Mouse (Mus musculus) heart, embryonic 13.5 days (tissue): ENCODE measurements around the gene Cfdp1. TPM values are rescaled to one million over a fixed set of nuclear protein-coding genes. Genes with fewer than 3 reads are reported as not detected.
A peak's percentile ranks its signal among the peaks of the same experiment; 100 is the strongest.

Experiments
- ATAC-seq: fragments of 200-750 bp; cut with Nextera tagmentation; 2 replicates; pipeline ENCODE4 v1.8.0; 2017; ENCODE audit warnings: moderate TSS enrichment; ENCODE audit not compliant: insufficient number of reproducible peaks, low FRiP score, low TSS enrichment; ENCODE audit errors: extremely low read depth
- H3K27ac ChIP-seq: fragments of 300-500 bp; sonication (generic); replicated peaks from 2 replicates; pipeline ENCODE4 v1.5.1; 2015; ENCODE audit warnings: moderate library complexity, mild to moderate bottlenecking, inconsistent platforms
- H3K27me3 ChIP-seq: fragments of 300-500 bp; sonication (generic); replicated peaks from 2 replicates; pipeline ENCODE4 v1.6.1; 2015; ENCODE audit warnings: mild to moderate bottlenecking, inconsistent platforms
- H3K36me3 ChIP-seq: fragments of 300-500 bp; sonication (generic); 2 replicates; pipeline ENCODE4 v1.6.1; 2015; ENCODE audit warnings: mild to moderate bottlenecking, inconsistent platforms
- H3K4me1 ChIP-seq: fragments of 300-500 bp; sonication (generic); 2 replicates; pipeline ENCODE4 v1.6.1; 2015; ENCODE audit warnings: inconsistent platforms
- H3K4me2 ChIP-seq: fragments of 300-500 bp; sonication (generic); 2 replicates; pipeline ENCODE4 v1.6.1; 2015; ENCODE audit warnings: inconsistent platforms, mild to moderate bottlenecking, moderate library complexity
- H3K4me3 ChIP-seq: fragments of 300-500 bp; sonication (generic); 2 replicates; pipeline ENCODE4 v1.5.1; 2015; ENCODE audit warnings: moderate library complexity, mild to moderate bottlenecking, inconsistent platforms
- H3K9ac ChIP-seq: fragments of 300-500 bp; sonication (generic); 2 replicates; pipeline ENCODE4 v1.6.1; 2015; ENCODE audit warnings: inconsistent platforms, mild to moderate bottlenecking, moderate library complexity
- H3K9me3 ChIP-seq: fragments of 300-500 bp; sonication (generic); 2 replicates; pipeline ENCODE4 v1.6.1; 2016; ENCODE audit warnings: inconsistent platforms
- WGBS: fragments of 180-500 bp; shearing (Covaris S2); methylation state at CpG from one replicate; pipeline ENCODE4 v1.1.7; 2015; ENCODE audit warnings: mixed read lengths; 5-methylcytosine and 5-hydroxymethylcytosine counted together
- polyA plus RNA-seq: library from polyadenylated mRNA; unstranded; fragments of >200 nt; fragmentation: Nextera tagmentation; extraction: Ambion mirVana; gene quantifications from 2 replicates; pipeline ENCODE4 v1.2.1, GENCODE M21; 2015

The Cfdp1 gene
- polyA plus RNA-seq, 1 experiment from 2014 or later = 132 TPM

DNA sequence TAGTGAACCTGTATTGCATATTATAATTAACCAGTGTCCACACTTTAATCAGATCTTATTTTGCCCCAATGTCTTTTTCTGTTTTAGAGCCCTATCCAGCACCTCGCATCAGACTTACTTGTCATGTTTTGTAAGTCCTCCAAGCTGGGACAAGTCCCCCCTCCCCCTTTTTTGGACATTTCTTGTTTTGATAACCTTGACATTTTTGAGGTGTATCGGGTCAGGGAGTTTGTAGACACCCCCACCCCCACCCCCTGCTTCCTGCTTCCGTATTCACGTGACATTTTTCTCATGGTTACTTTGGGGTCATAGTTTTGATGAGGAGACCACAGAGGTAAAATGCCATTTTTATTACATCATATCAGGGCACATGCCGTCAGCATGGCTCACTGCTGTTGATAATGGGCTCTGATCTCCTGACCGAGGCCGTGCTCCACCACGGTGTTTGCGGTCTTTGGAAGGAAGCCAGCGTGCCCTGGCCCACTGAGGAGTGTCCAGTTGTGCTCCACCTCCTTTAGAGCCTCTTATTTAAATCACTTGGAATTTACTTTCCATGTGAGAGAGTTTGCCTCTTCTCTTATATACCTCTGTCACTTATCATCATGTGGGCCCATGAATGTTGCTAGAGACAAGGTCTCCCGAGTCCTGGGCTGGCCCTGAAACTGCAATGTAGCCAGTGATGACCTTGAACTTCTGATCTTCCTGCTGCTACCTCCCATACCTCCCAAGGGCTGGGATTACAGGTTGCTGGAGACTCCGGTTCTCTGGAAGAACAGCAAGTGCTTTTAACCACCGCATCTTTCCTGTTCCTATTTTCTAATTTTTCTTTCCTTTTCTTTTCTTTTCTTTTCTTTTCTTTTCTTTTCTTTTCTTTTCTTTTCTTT, 107.3 kb downstream of the Cfdp1 start:
- H3K9me3 ChIP-seq = no peaks in the 10 kb centered on the region
- 28% methylated on average over 13 of the region's 13 CpGs for WGBS

DNA sequence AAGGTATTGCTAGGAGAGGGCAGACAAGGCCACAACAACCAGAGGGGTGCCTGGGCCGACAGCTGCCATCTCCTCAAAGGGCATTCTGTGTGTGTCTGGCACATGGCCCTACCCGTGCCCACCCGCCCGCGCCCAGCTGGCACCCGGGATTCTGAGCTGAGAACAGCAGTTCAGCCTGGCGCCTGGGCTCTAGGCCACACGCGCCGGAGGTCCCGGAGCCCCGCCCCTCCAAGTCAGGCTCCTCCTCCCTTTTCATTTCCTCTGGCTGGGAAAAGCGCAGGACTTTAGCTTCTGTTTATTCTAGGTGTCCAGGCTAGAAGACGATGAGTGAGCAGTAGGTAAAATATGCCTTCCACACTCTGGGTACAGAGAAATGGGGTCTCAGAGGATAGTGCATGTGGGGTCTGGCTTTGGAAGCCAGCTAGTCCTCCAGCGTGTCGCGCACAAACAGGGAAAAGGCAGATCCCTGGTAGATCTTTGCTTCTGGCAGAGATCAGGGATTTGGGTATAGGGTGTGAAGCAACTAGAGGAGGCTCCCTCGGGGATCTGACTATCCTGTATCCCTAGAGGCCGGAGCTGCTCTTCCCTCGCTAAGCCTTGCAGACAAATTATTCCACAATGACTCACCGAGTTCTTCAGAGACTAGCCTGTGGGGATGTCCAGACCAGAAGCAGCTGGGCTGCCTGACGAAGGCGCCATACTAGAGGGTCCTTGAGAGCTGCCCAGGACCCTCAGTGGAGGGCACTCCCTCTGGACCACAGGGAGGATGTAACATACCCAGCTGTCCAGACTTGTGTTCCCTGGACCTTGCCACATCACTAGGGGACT, 108.3 kb downstream of the Cfdp1 start:
- WGBS = 3% methylated on average over 23 of the region's 23 CpGs
- Histone ChIP-seq H3K36me3 (no peaks in the 10 kb centered on the region), H3K4me1 (peaks cover 62% of the 10 kb centered on the region), H3K9ac (peak overlapping the region; percentile 76), H3K27me3 (no peaks in the 10 kb centered on the region), H3K27ac (peak overlapping the region; percentile 89), H3K9me3 (no peaks in the 10 kb centered on the region), H3K4me3 (peak overlapping the region; percentile 44), H3K4me2 (peak overlapping the region; percentile 71)
- ATAC-seq = no peak

More for the DNA sequence above, 107.3 kb downstream of the Cfdp1 start:
- peak overlapping the region; percentile 89 for H3K27ac ChIP-seq
- H3K4me1 ChIP-seq = peaks cover 52% of the 10 kb centered on the region
- no peaks in the 10 kb centered on the region for H3K36me3 ChIP-seq
- no peak overlapping the region for H3K4me3 ChIP-seq
- H3K27me3 ChIP-seq = no peaks in the 10 kb centered on the region
- no peak overlapping the region for H3K9ac ChIP-seq
- ATAC-seq = no peak
- H3K4me2 ChIP-seq = peak overlapping the region; percentile 71

GRCm38 (mm10) chr8:111745086-111745485, 109.0 kb downstream of the Cfdp1 start:
- Histone ChIP-seq H3K27ac (peak overlapping the region; percentile 89), H3K4me3 (0 out of 2 replicates have a peak overlapping the region, but pooled peaks have one; percentile 44), H3K9ac (peak overlapping the region; percentile 76), H3K4me1 (peaks cover 70% of the 10 kb centered on the region), H3K27me3 (no peaks in the 10 kb centered on the region), H3K4me2 (peak overlapping the region; percentile 71), H3K9me3 (no peaks in the 10 kb centered on the region), H3K36me3 (no peaks in the 10 kb centered on the region)
- 63% methylated on average over 5 of the region's 5 CpGs for whole genome bisulfite sequencing
- no peak for ATAC-seq

DNA sequence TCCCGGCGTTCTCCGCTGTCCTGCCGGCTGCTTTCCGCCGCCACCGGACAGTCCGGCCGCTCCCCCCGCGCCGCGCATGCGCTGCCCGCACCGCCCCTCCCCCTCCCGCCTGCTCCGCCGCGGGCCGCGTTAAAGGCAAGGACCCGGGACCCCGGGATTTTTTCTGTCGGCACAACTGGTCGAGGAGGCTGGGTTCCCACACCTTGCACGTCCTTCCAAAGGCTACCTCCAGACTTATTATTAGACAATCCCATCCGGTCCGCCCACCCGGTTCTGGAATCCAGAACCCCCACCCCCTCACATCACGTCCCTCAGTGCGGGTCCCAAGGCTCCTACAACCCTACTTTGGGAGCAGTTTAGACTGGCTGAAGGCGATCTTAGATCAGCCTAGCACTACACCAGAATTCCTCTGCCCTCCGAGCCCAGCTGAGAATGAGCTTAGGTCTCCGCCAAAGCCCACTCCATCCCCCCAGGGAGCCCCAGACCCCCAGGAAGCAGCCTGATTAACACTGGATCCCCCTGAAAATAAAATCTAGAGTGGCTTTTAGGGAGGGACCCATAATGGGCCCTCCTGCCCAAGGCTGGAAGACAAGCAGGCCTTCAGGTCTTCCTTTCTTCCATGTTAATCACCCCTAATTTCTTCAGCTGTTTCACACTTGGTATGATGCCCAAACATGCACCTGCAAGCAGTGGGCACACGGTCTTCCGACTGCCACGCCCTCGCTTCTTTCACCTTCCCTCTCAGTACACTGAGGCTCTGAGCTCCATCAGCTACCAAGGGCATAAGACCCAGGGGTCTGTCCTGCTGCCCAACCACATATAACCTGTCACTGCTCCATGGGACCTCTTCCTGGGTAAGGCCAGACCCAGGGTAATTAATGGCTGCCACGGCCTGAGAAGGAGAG, 110.0 kb downstream of the Cfdp1 start, which contains the start of gene Bcar1:
Bcar1 (minus strand) TSS at position 18 of the 905 bp plus-strand sequence.
- Histone ChIP-seq H3K4me3 (peak within 1 kb of the TSS; percentile 94), H3K9ac (peak within 1 kb of the TSS; percentile 95), H3K4me1 (peaks cover 80% of the 10 kb centered on the region), H3K9me3 (no peaks in the 10 kb centered on the region), H3K36me3 (no peaks in the 10 kb centered on the region), H3K4me2 (peak within 1 kb of the TSS; percentile 84), H3K27ac (peak within 1 kb of the TSS; percentile 89), H3K27me3 (no peaks in the 10 kb centered on the region)
- peak; percentile 57 for ATAC-seq
- 15% methylated on average over 28 of the region's 40 CpGs for WGBS

GRCm38 (mm10) chr8:111743101-111743791, 110.8 kb downstream of the Cfdp1 start:
- peak overlapping the region; percentile 95 for H3K9ac ChIP-seq
- peaks cover 85% of the 10 kb centered on the region for H3K4me1 ChIP-seq
- ATAC-seq = 0 out of 2 replicates have a peak, but pooled peaks have one; percentile 1

GRCm38 (mm10) chr8:111742261-111743037, 111.6 kb downstream of the Cfdp1 start:
- H3K27ac ChIP-seq = peak overlapping the region; percentile 89
- peak overlapping the region; percentile 95 for H3K9ac ChIP-seq
- H3K4me1 ChIP-seq = peaks cover 86% of the 10 kb centered on the region
- H3K27me3 ChIP-seq = no peaks in the 10 kb centered on the region
- H3K36me3 ChIP-seq = no peaks in the 10 kb centered on the region
- no peaks in the 10 kb centered on the region for H3K9me3 ChIP-seq
- H3K4me3 ChIP-seq = peak overlapping the region; percentile 94
- H3K4me2 ChIP-seq = peak overlapping the region; percentile 84
- no peak for ATAC-seq
- 32% methylated on average over 11 of the region's 11 CpGs for WGBS

More at GRCm38 (mm10) chr8:111743101-111743791, 110.8 kb downstream of the Cfdp1 start:
- H3K4me2 ChIP-seq = peak overlapping the region; percentile 84
- H3K4me3 ChIP-seq = peak overlapping the region; percentile 94
- H3K36me3 ChIP-seq = no peaks in the 10 kb centered on the region
- no peaks in the 10 kb centered on the region for H3K27me3 ChIP-seq
- WGBS = under 1% methylated on average over 28 of the region's 44 CpGs
- H3K27ac ChIP-seq = peak overlapping the region; percentile 89
- no peaks in the 10 kb centered on the region for H3K9me3 ChIP-seq

GRCm38 (mm10) chr8:111741556-111741955, 112.5 kb downstream of the Cfdp1 start:
- 75% methylated on average over 6 of the region's 6 CpGs for WGBS
- Histone ChIP-seq H3K9ac (peak overlapping the region; percentile 95), H3K36me3 (no peaks in the 10 kb centered on the region), H3K4me1 (peaks cover 89% of the 10 kb centered on the region), H3K27me3 (no peaks in the 10 kb centered on the region), H3K27ac (peak overlapping the region; percentile 89), H3K9me3 (no peaks in the 10 kb centered on the region), H3K4me2 (peak overlapping the region; percentile 84), H3K4me3 (peak overlapping the region; percentile 94; the same call in 1 of the 2 replicates)
- no peak for ATAC-seq

GRCm38 (mm10) chr8:111740994-111741393, 113.1 kb downstream of the Cfdp1 start:
- Histone ChIP-seq H3K36me3 (no peaks in the 10 kb centered on the region), H3K4me1 (peaks cover 89% of the 10 kb centered on the region), H3K9me3 (no peaks in the 10 kb centered on the region), H3K27me3 (no peaks in the 10 kb centered on the region), H3K4me3 (no peak overlapping the region), H3K4me2 (peak overlapping the region; percentile 35), H3K9ac (peak overlapping the region; percentile 48), H3K27ac (0 out of 2 replicates have a peak overlapping the region, but pooled peaks have one; percentile 1)
- no peak for ATAC-seq
- WGBS = 63% methylated on average over 8 of the region's 8 CpGs

DNA sequence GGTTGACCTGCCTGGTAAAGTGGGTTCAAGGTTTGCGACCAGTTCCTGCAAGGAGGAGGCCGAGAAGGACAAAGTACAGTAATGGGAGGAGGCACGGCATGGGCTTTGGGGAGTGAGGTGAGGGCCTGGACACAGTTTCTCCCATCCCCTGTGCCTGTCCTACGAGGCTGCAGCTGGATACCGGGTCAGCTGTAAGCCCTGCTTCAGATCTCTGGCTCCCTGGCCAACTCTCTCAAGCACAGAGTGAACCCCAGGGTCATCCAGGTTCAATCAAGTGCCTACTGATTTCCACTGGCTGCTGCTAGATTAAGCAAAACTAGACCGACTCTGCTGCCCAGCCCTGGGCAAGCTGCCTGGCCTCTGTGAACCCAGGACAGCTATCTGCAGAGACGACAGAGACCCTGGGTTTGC, 113.8 kb downstream of the Cfdp1 start:
- Histone ChIP-seq H3K9me3 (no peaks in the 10 kb centered on the region), H3K27me3 (no peaks in the 10 kb centered on the region), H3K9ac (peak overlapping the region; percentile 48), H3K4me3 (no peak overlapping the region), H3K4me2 (no peak overlapping the region; the same call in 1 of the 2 replicates), H3K36me3 (no peaks in the 10 kb centered on the region), H3K27ac (peak overlapping the region; percentile 1; the same call in 1 of the 2 replicates), H3K4me1 (peaks cover 89% of the 10 kb centered on the region)
- ATAC-seq = no peak
- WGBS = 52% methylated on average over 7 of the region's 7 CpGs
